Mouse (Mus musculus) limb, embryonic 13.5 days (tissue): ENCODE measurements around the gene Gba. TPM values are rescaled to one million over a fixed set of nuclear protein-coding genes. Genes with fewer than 3 reads are reported as not detected.
"Not testable (repeated sequence)": the region's sequence is repeated elsewhere in the genome, so short reads cannot be mapped to it uniquely, and the experiment has no call there.

Experiments used
- ATAC-seq: fragments of 200-750 bp; cut with Nextera tagmentation; 2 replicates; pipeline ENCODE4 v1.8.0; 2017; ENCODE audit warnings: low read depth, moderate number of reproducible peaks, moderate TSS enrichment; ENCODE audit not compliant: low FRiP score
- H3K27ac ChIP-seq: fragments of 300-500 bp; sonication (generic); 2 replicates; pipeline ENCODE4 v1.5.1; 2015; ENCODE audit warnings: inconsistent platforms, mild to moderate bottlenecking, moderate library complexity
- H3K27me3 ChIP-seq: fragments of 300-500 bp; sonication (generic); 2 replicates; pipeline ENCODE4 v1.6.1; 2015; ENCODE audit warnings: mild to moderate bottlenecking, inconsistent platforms
- H3K36me3 ChIP-seq: fragments of 300-500 bp; sonication (generic); 2 replicates; pipeline ENCODE4 v1.6.1; 2015; ENCODE audit warnings: inconsistent platforms, mild to moderate bottlenecking, moderate library complexity
- H3K4me1 ChIP-seq: fragments of 300-500 bp; sonication (generic); 2 replicates; pipeline ENCODE4 v1.6.1; 2015; ENCODE audit warnings: inconsistent platforms
- H3K4me2 ChIP-seq: fragments of 300-500 bp; sonication (generic); replicated peaks from 2 replicates; pipeline ENCODE4 v1.6.1; 2015; ENCODE audit warnings: inconsistent platforms, mild to moderate bottlenecking, moderate library complexity
- H3K4me3 ChIP-seq: fragments of 300-500 bp; sonication (generic); 2 replicates; pipeline ENCODE4 v1.5.1; 2015; ENCODE audit warnings: moderate library complexity, mild to moderate bottlenecking, inconsistent platforms
- H3K9ac ChIP-seq: fragments of 300-500 bp; sonication (generic); 2 replicates; pipeline ENCODE4 v1.6.1; 2015; ENCODE audit warnings: mild to moderate bottlenecking, inconsistent platforms
- H3K9me3 ChIP-seq: fragments of 300-500 bp; sonication (generic); 2 replicates; pipeline ENCODE4 v1.6.1; 2016; ENCODE audit warnings: inconsistent platforms
- WGBS: fragments of 180-500 bp; shearing (Covaris S2); methylation state at CpG from one replicate; pipeline ENCODE4 v1.1.7; 2015; 5-methylcytosine and 5-hydroxymethylcytosine counted together
- polyA plus RNA-seq: library from polyadenylated mRNA; unstranded; fragments of >200 nt; fragmentation: Nextera tagmentation; extraction: Ambion mirVana; gene quantifications from 2 replicates; pipeline ENCODE4 v1.2.1, GENCODE M21; 2015

Gba gene
- 35.6 and 40.2 TPM in 2 replicates for polyA plus RNA-seq

DNA sequence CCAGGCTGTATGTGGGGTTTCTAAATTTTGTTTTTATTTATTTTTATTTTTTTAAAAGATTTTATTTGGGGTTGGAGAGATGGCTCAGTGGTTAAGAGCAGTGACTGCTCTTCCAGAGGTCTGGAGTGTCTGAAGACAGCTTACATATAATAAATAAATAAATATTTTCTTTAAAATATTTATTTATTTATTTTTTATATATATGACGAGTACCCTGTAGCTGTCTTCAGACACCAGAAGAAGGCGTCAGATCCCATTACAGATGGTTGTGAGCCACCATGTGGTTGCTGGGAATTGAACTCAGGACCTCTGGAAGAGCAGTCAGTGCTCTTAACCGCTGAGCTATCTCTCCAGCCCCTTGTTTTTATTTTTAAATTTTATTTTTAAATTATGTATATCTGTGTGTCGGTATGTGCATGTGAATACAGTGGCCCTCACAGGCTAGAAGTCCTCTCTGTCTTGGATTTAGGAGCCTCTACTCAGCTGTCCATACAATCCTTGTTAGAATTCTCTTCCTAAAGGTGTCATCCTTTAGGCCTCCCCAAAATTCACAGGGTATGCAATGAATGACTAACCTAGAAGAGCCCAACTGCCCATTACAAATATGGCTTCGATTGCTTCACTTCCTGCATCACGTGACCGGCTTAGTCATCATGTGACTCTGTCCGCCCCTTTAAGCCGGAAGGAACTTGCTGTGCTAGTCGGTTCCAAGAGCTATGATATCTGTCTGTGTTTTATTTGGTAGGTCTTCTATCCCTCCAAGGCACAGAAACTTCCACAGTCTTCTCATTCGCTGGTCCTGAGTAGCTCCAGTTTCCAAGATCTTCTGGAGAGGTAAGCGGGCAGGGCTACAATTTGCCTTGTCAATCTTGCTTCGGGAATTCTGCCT, at the start of gene Gba:
Gba (plus strand) TSS at position 676 of the 889 bp plus-strand sequence.
- H3K27me3 ChIP-seq, result no peaks in the 10 kb centered on the region
- H3K4me3 ChIP-seq, result peak within 1 kb of the TSS; percentile 60
- H3K9me3 ChIP-seq, result no peaks in the 10 kb centered on the region
- H3K4me1 ChIP-seq, result peaks cover 6% of the 10 kb centered on the region
- no peak within 1 kb of the TSS for H3K27ac ChIP-seq
- H3K4me2 ChIP-seq, result peak within 1 kb of the TSS; percentile 75
- peak within 1 kb of the TSS; percentile 70 for H3K9ac ChIP-seq
- WGBS, result 27% methylated on average over 13 of the region's 13 CpGs
- ATAC-seq, result peak; percentile 91
- H3K36me3 ChIP-seq, result peaks cover 34% of the 10 kb centered on the region

GRCm38 (mm10) chr3:89156951-89157350, 45.8 kb upstream of the Gba start:
- peaks cover 40% of the 10 kb centered on the region for H3K27me3 ChIP-seq
- H3K9me3 ChIP-seq, result no peaks in the 10 kb centered on the region
- H3K27ac ChIP-seq, result no peak overlapping the region
- no peak overlapping the region for H3K4me2 ChIP-seq
- WGBS, result 85% methylated on average over 8 of the region's 8 CpGs
- no peak overlapping the region for H3K9ac ChIP-seq
- no peak for ATAC-seq
- H3K4me3 ChIP-seq, result no peak overlapping the region
- peaks cover 20% of the 10 kb centered on the region for H3K4me1 ChIP-seq
- no peaks in the 10 kb centered on the region for H3K36me3 ChIP-seq

DNA sequence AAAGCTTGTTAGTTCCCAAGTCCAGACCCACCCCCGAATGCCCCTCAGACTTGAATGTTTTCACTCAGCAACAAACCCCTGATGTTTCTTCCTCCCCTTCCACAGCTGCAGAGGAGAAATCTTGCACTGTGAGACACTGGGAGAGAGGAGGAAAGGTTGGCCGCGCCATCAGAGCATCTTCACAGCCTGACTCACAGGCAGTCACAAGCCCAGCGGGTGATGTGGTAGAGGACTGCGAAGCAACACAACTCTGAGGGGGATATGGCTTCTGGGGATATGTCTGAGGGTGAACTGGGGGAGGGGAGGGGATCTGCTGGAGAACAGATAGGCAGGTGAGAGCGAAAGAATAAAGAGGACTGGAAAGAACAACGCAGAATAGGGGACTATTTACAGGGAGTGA, 44.1 kb upstream of the Gba start:
- no peak for ATAC-seq
- Histone ChIP-seq H3K4me1 (peaks cover 20% of the 10 kb centered on the region), H3K4me2 (peak overlapping the region; percentile 94), H3K9ac (no peak overlapping the region), H3K27me3 (peaks cover 30% of the 10 kb centered on the region), H3K36me3 (no peaks in the 10 kb centered on the region), H3K4me3 (peak overlapping the region; percentile 59; the same call in 1 of the 2 replicates), H3K9me3 (no peaks in the 10 kb centered on the region), H3K27ac (no peak overlapping the region)
- 15% methylated on average over 7 of the region's 7 CpGs for WGBS

DNA sequence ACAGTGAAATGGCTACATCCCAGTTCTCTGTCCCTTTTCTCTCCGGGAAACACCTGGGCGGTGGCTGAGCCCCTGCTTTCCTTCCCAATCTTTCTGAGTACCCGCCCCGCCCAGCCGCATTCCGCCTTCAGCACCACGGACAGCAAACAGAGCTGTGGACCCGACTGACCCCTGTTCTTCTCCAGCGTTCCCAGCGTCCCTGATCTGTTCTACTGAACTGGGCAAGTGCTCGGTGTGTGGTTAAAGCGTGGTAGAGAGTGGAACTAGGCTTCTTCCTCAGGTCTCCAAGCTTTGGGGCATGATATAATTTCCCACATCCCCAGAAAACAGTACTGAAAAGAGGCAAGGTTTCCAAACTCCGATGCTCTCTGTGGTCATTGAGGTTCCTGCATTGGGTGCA, 43.5 kb upstream of the Gba start:
- peaks cover 30% of the 10 kb centered on the region for H3K27me3 ChIP-seq
- no peaks in the 10 kb centered on the region for H3K36me3 ChIP-seq
- H3K4me3 ChIP-seq, result peak overlapping the region; percentile 59
- H3K4me1 ChIP-seq, result peaks cover 26% of the 10 kb centered on the region
- H3K9ac ChIP-seq, result peak overlapping the region; percentile 63; the same call in 1 of the 2 replicates
- peak overlapping the region; percentile 94 for H3K4me2 ChIP-seq
- 1% methylated on average over 13 of the region's 13 CpGs for WGBS
- no peaks in the 10 kb centered on the region for H3K9me3 ChIP-seq
- ATAC-seq, result no peak
- H3K27ac ChIP-seq, result no peak overlapping the region

- ATAC-seq, result peak; percentile 55; the same call in 1 of the 2 replicates
- Histone ChIP-seq H3K27ac (no peak within 1 kb of the TSS), H3K9ac (peak within 1 kb of the TSS; percentile 63), H3K27me3 (peaks cover 30% of the 10 kb centered on the region), H3K36me3 (no peaks in the 10 kb centered on the region), H3K4me2 (peak within 1 kb of the TSS; percentile 94), H3K4me3 (peak within 1 kb of the TSS; percentile 59), H3K9me3 (no peaks in the 10 kb centered on the region), H3K4me1 (peaks cover 26% of the 10 kb centered on the region)
- under 1% methylated on average over 66 of the region's 66 CpGs for WGBS
Measured at GRCm38 (mm10) chr3:89159616-89160344, 42.9 kb upstream of the Gba start, which contains the start of gene Hcn3. Gene Hcn3 (minus strand): TSS chr3:89160196.

GRCm38 (mm10) chr3:89161207-89161606, 41.5 kb upstream of the Gba start:
- Histone ChIP-seq H3K27me3 (peaks cover 30% of the 10 kb centered on the region), H3K4me1 (peaks cover 35% of the 10 kb centered on the region)
- not testable (repeated sequence) for H3K27ac ChIP-seq, ATAC-seq, H3K9ac ChIP-seq, H3K36me3 ChIP-seq, H3K4me3 ChIP-seq, H3K9me3 ChIP-seq, H3K4me2 ChIP-seq

DNA sequence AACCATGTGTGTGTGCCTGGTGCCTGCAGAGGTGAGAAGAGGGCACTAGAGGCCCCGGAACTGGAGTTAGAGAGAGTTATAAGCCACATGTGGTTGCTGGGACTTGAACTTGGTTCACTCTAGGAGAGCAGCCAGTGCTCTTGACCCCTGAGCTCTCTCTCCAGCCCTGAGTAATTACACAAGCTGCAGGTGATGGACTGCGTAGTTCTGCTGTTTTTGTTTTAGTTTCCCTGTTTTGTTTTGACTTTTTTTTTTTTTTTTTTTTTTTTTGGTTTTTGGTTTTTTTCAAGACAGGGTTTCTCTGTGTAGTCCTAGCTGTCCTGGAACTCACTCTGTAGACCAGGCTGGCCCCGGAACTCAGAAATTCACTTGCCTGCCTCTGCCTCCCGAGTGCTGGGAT, 40.9 kb upstream of the Gba start:
- WGBS, result 80% methylated on average over 4 of the region's 4 CpGs

GRCm38 (mm10) chr3:89163123-89163522, 39.6 kb upstream of the Gba start:
- Histone ChIP-seq H3K4me1 (peaks cover 44% of the 10 kb centered on the region), H3K27ac (no peak overlapping the region), H3K4me3 (no peak overlapping the region), H3K27me3 (peaks cover 19% of the 10 kb centered on the region), H3K36me3 (peaks cover 19% of the 10 kb centered on the region), H3K4me2 (no peak overlapping the region), H3K9me3 (no peaks in the 10 kb centered on the region), H3K9ac (no peak overlapping the region)
- 62% methylated on average over 1 of the region's 1 CpGs for WGBS
- no peak for ATAC-seq

More for the DNA sequence above, 40.9 kb upstream of the Gba start:
- Histone ChIP-seq H3K4me2 (no peak overlapping the region), H3K27me3 (peaks cover 30% of the 10 kb centered on the region), H3K9me3 (no peaks in the 10 kb centered on the region), H3K27ac (no peak overlapping the region), H3K4me1 (peaks cover 40% of the 10 kb centered on the region), H3K36me3 (peaks cover 7% of the 10 kb centered on the region), H3K9ac (no peak overlapping the region), H3K4me3 (no peak overlapping the region)
- ATAC-seq, result no peak

DNA sequence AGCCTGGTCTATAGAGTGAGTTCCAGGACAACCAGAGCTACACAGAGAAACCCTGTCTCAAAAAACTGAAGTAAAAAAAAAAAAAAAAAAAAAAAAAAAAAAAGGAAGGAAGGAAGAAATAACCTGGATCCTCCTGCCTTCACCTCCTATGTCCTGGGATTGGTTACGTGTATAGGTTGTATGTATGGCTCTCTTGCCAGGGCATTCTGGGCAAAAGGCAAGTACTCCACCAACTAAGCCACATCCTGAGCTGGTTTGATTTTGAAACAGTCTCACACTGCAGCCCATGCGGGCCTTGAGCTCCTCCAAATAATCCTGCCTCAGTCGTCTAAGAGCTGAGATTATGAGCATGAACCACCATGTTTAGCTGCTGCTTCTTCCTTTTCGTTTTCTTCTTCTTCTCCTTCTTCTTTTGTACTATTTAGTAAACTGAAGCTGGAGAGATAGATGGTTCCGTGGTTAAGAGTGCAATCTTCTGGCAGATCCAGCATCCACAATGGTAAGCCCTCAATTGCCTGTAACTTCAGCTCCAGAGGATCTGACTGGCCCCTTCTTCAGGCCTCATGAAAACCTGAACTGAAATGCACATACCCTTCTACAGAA, 39.0 kb upstream of the Gba start:
- Histone ChIP-seq H3K36me3 (peaks cover 25% of the 10 kb centered on the region), H3K4me2 (peak overlapping the region; percentile 77), H3K27ac (no peak overlapping the region), H3K27me3 (peaks cover 13% of the 10 kb centered on the region), H3K9ac (peak overlapping the region; percentile 98), H3K9me3 (no peaks in the 10 kb centered on the region), H3K4me3 (peak overlapping the region; percentile 91), H3K4me1 (peaks cover 41% of the 10 kb centered on the region)
- WGBS, result 78% methylated on average over 5 of the region's 5 CpGs
- ATAC-seq, result no peak

DNA sequence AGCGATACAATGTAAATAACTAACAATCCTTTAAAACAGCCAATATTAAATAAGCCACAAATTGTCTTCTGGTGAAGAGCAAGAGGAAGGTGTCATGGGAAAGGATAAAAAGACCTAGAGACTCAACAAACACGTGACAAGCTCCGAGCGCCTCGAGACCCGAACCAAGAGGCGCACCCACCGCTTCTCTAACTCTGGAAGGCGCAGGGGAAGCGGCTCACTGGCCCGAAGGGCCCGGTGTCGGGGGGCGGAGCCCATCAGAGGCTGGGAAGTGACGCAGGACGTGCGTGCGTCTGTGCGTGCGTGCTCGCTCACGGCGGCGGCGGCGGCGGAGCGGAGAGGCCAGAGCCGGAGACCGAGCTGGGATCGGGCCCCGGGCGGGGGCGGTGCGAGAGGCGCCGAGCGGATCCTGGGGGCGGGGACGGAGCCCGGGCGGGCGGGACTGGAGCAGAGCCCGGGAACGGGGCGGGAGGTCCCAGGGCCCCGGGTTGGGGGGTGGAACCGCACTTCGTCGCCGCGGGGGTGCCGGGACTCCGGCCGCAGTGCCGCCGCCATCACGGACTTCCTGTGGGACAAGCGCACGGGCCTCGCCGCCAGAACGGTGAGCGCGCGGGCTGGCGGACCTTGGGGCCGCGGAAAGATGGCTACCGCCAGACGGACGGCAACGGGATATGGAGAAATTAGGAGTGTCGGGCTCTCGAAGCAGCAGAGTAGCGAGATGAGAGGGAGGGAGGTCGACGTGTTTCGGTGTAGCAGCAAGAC, 38.0 kb upstream of the Gba start, which contains the start of gene Clk2:
Clk2 (plus strand) TSS at position 290 of the 762 bp plus-strand sequence.
- H3K36me3 ChIP-seq, result peaks cover 35% of the 10 kb centered on the region
- H3K9ac ChIP-seq, result peak within 1 kb of the TSS; percentile 98
- peak within 1 kb of the TSS; percentile 77 for H3K4me2 ChIP-seq
- ATAC-seq, result peak; percentile 98
- H3K27me3 ChIP-seq, result peaks cover 3% of the 10 kb centered on the region; the same call in 1 of the 2 replicates
- peak within 1 kb of the TSS; percentile 91 for H3K4me3 ChIP-seq
- peak within 1 kb of the TSS; percentile 98 for H3K27ac ChIP-seq
- peaks cover 32% of the 10 kb centered on the region for H3K4me1 ChIP-seq
- under 1% methylated on average over 77 of the region's 79 CpGs for WGBS
- no peaks in the 10 kb centered on the region for H3K9me3 ChIP-seq

GRCm38 (mm10) chr3:89165268-89165870, 37.4 kb upstream of the Gba start:
- no peaks in the 10 kb centered on the region for H3K27me3 ChIP-seq
- 12% methylated on average over 12 of the region's 12 CpGs for WGBS
- ATAC-seq, result no peak

More at GRCm38 (mm10) chr3:89165268-89165870, 37.4 kb upstream of the Gba start:
- peak overlapping the region; percentile 77 for H3K4me2 ChIP-seq
- H3K9ac ChIP-seq, result peak overlapping the region; percentile 98
- peak overlapping the region; percentile 98 for H3K27ac ChIP-seq
- no peaks in the 10 kb centered on the region for H3K9me3 ChIP-seq
- peaks cover 42% of the 10 kb centered on the region for H3K36me3 ChIP-seq
- H3K4me3 ChIP-seq, result peak overlapping the region; percentile 91
- H3K4me1 ChIP-seq, result peaks cover 25% of the 10 kb centered on the region
